8 mouse cellular contexts compared by ENCODE assay signal in genomic region chr7:112502050-112502809, GRCm38 (mm10).
DNase-seq lines count a peak whose midpoint lies in the region; ATAC-seq and TF ChIP-seq lines count a peak whose summit lies in the region.

No protein-coding gene starts in this region.

- no peak overlapping the region for H3K9ac ChIP-seq in heart, postnatal 0 days (replicated peaks; ENCODE audit: low read depth, low read length)
- H3K9ac ChIP-seq in midbrain, embryonic 12.5 days (replicated peaks): no peak overlapping the region

- no peaks in the 10 kb centered on the region for H3K27me3 ChIP-seq in heart, postnatal 0 days (ENCODE audit: control insufficient read depth, insufficient read depth, low read length)
- 0 out of 2 replicates have a peak, but pooled peaks cover 3% of the 10 kb centered on the region for H3K27me3 ChIP-seq in midbrain, embryonic 12.5 days

- no peak for TF ChIP-seq POLR2A in brain, embryonic 14.5 days (IDR thresholded peaks at IDR 0.05; ENCODE audit: borderline replicate concordance, extremely low read depth, insufficient read depth, insufficient read length, poor library complexity, severe bottlenecking)

- H3K4me2 ChIP-seq in heart, postnatal 0 days (ENCODE audit: low read depth, low read length): peak overlapping the region; percentile 14
- peak overlapping the region; percentile 16; the same call in 1 of the 2 replicates for H3K4me2 ChIP-seq in midbrain, embryonic 12.5 days (replicated peaks)

- WGBS in heart, postnatal 0 days: 41% methylated on average over 17 of the region's 18 CpGs
- 35% methylated on average over 18 of the region's 18 CpGs for WGBS in midbrain, embryonic 12.5 days

- peak overlapping the region; percentile 50; the same call in 1 of the 2 replicates for H3K27ac ChIP-seq in heart, postnatal 0 days (ENCODE audit: low read depth)
- no peak overlapping the region for H3K27ac ChIP-seq in midbrain, embryonic 12.5 days (replicated peaks)

- no peaks in the 10 kb centered on the region for H3K9me3 ChIP-seq in heart, postnatal 0 days (replicated peaks; ENCODE audit: control insufficient read depth, low read length)
- no peaks in the 10 kb centered on the region for H3K9me3 ChIP-seq in midbrain, embryonic 12.5 days

- H3K4me3 ChIP-seq in heart, postnatal 0 days (ENCODE audit: low read depth, low read length): no peak overlapping the region
- H3K4me3 ChIP-seq in midbrain, embryonic 12.5 days: no peak overlapping the region

- peak; percentile 26 for DNase-seq in layer of hippocampus, adult 9-10 months (ENCODE audit: low spot score)
- no peak for DNase-seq in layer of hippocampus, postnatal 36 days
- peak; percentile 90 for DNase-seq in brain, embryonic 14.5 days (ENCODE audit: low read depth)
- DNase-seq in heart, postnatal 0 days (ENCODE audit: low spot score): no peak
- no peak for DNase-seq in cerebellum, adult 11 months
- no peak for DNase-seq in adrenal gland, postnatal 4 days (ENCODE audit: low spot score in 2 of 2)
- no peak for DNase-seq in spleen, postnatal 10 days (ENCODE audit: low spot score in 2 of 2)

- H3K36me3 ChIP-seq in heart, postnatal 0 days (replicated peaks; ENCODE audit: control insufficient read depth, insufficient read depth, low read length): no peaks in the 10 kb centered on the region
- H3K36me3 ChIP-seq in midbrain, embryonic 12.5 days: no peaks in the 10 kb centered on the region

- peaks cover 27% of the 10 kb centered on the region for H3K4me1 ChIP-seq in heart, postnatal 0 days (ENCODE audit: control insufficient read depth, insufficient read depth)
- H3K4me1 ChIP-seq in midbrain, embryonic 12.5 days: peaks cover 23% of the 10 kb centered on the region

- no peak for TF ChIP-seq EP300 in heart, postnatal 0 days (IDR thresholded peaks at IDR 0.05; ENCODE audit: low read depth)

- no peak for TF ChIP-seq CTCF in brain, embryonic 14.5 days (IDR thresholded peaks at IDR 0.05; ENCODE audit: borderline replicate concordance, extremely low read depth, insufficient read depth, insufficient read length)
- no peak for TF ChIP-seq CTCF in heart, postnatal 0 days (IDR thresholded peaks at IDR 0.05; ENCODE audit: low read depth)

- no peak for ATAC-seq in heart, postnatal 0 days (ENCODE audit: insufficient read depth, low read depth)
- ATAC-seq in midbrain, embryonic 12.5 days (ENCODE audit: low FRiP score, low read depth): no peak

Comparison
In these comparisons a context has a peak if more than half of its experiments do, and no peak if none do; other contexts are left out.
1. DNase-seq: peak in layer of hippocampus, adult 9-10 months (single experiment) and brain, embryonic 14.5 days (single experiment); none in layer of hippocampus, postnatal 36 days (0 of 2), heart, postnatal 0 days (single experiment), cerebellum, adult 11 months (single experiment), adrenal gland, postnatal 4 days (0 of 2) and spleen, postnatal 10 days (0 of 2).